Mouse (Mus musculus): ENCODE results near the gene Kansl1. TPM values are rescaled to one million over a fixed set of nuclear protein-coding genes. Genes with fewer than 3 reads are reported as not detected.

Gene Kansl1
- total and polyA plus RNA-seq, 3 experiments = 31.7 to 143 (median 100) TPM

- no peaks in the 10 kb centered on the region for H3K9me3 ChIP-seq (replicated peaks)
- ATAC-seq (ENCODE audit: extremely low read depth, insufficient number of reproducible peaks, low FRiP score, poor library complexity, severe bottlenecking) (no peak), DNase-seq (ENCODE audit: low spot score) (no peak)
- peaks cover 8% of the 10 kb centered on the region for H3K36me3 ChIP-seq (replicated peaks)
- TF ChIP-seq TAL1 (conservative IDR thresholded peaks at IDR 0.05; ENCODE audit: low read depth, low read length) (no peak), POLR2AphosphoS5 (IDR thresholded peaks at IDR 0.05; ENCODE audit: insufficient replicate concordance, low read depth, low read length) (no peak), GATA1 (IDR thresholded peaks at IDR 0.05; ENCODE audit: borderline replicate concordance, low read length) (no peak), CTCF (IDR thresholded peaks at IDR 0.05; ENCODE audit: low read depth, low read length) (no peak), GATA2 (IDR thresholded peaks at IDR 0.05; ENCODE audit: borderline replicate concordance, low read depth, low read length) (no peak)
- H3K4me3 ChIP-seq (ENCODE audit: low read depth, low read length) = peak overlapping the region; percentile 13; the same call in 1 of the 2 replicates
- peaks cover 49% of the 10 kb centered on the region for H3K4me1 ChIP-seq (ENCODE audit: insufficient read depth, low read depth, low read length)
- H3K27me3 ChIP-seq (ENCODE audit: insufficient read depth, low read length) = no peaks in the 10 kb centered on the region
These were observed 32.2 kb downstream of the Kansl1 start for GRCm38 (mm10) chr11:104436394-104436954.

GRCm38 (mm10) chr11:104435753-104436152 lies 32.9 kb downstream of the Kansl1 start:
- ATAC-seq (ENCODE audit: extremely low read depth, insufficient number of reproducible peaks, low FRiP score, poor library complexity, severe bottlenecking) = peak; percentile 74
- Histone ChIP-seq H3K9me3 (replicated peaks) (no peaks in the 10 kb centered on the region), H3K36me3 (replicated peaks) (peaks cover 9% of the 10 kb centered on the region), H3K4me1 (ENCODE audit: insufficient read depth, low read depth, low read length) (peaks cover 53% of the 10 kb centered on the region), H3K4me3 (ENCODE audit: low read depth, low read length) (no peak overlapping the region; the same call in 1 of the 2 replicates), H3K27me3 (ENCODE audit: insufficient read depth, low read length) (no peaks in the 10 kb centered on the region)
- DNase-seq (ENCODE audit: low spot score) = no peak
- TF ChIP-seq TAL1 (conservative IDR thresholded peaks at IDR 0.05; ENCODE audit: low read depth, low read length) = peak; percentile 66
- TF ChIP-seq GATA2 (IDR thresholded peaks at IDR 0.05; ENCODE audit: borderline replicate concordance, low read depth, low read length) = no peak

GRCm38 (mm10) chr11:104435141-104435540 lies 33.5 kb downstream of the Kansl1 start:
- Histone ChIP-seq H3K9me3 (replicated peaks) (no peaks in the 10 kb centered on the region), H3K4me1 (ENCODE audit: insufficient read depth, low read depth, low read length) (peaks cover 57% of the 10 kb centered on the region), H3K36me3 (replicated peaks) (peaks cover 15% of the 10 kb centered on the region), H3K27me3 (ENCODE audit: insufficient read depth, low read length) (no peaks in the 10 kb centered on the region), H3K4me3 (ENCODE audit: low read depth, low read length) (no peak overlapping the region)
- no peak for DNase-seq (ENCODE audit: low spot score)
- ATAC-seq (ENCODE audit: extremely low read depth, insufficient number of reproducible peaks, low FRiP score, poor library complexity, severe bottlenecking) = no peak
- TF ChIP-seq POLR2AphosphoS5 (IDR thresholded peaks at IDR 0.05; ENCODE audit: insufficient replicate concordance, low read depth, low read length) (no peak), TAL1 (conservative IDR thresholded peaks at IDR 0.05; ENCODE audit: low read depth, low read length) (no peak), GATA2 (IDR thresholded peaks at IDR 0.05; ENCODE audit: borderline replicate concordance, low read depth, low read length) (no peak), CTCF (IDR thresholded peaks at IDR 0.05; ENCODE audit: low read depth, low read length) (no peak), GATA1 (IDR thresholded peaks at IDR 0.05; ENCODE audit: borderline replicate concordance, low read length) (no peak)

GRCm38 (mm10) chr11:104432251-104432650 lies 36.4 kb downstream of the Kansl1 start:
- Histone ChIP-seq H3K9me3 (replicated peaks) (no peaks in the 10 kb centered on the region), H3K4me3 (ENCODE audit: low read depth, low read length) (no peak overlapping the region), H3K4me1 (ENCODE audit: insufficient read depth, low read depth, low read length) (peaks cover 54% of the 10 kb centered on the region), H3K27me3 (ENCODE audit: insufficient read depth, low read length) (no peaks in the 10 kb centered on the region), H3K36me3 (replicated peaks) (peaks cover 25% of the 10 kb centered on the region)
- no peak for TF ChIP-seq POLR2AphosphoS5 (IDR thresholded peaks at IDR 0.05; ENCODE audit: insufficient replicate concordance, low read depth, low read length)
- TF ChIP-seq TAL1 (conservative IDR thresholded peaks at IDR 0.05; ENCODE audit: low read depth, low read length) = no peak
- TF ChIP-seq GATA2 (IDR thresholded peaks at IDR 0.05; ENCODE audit: borderline replicate concordance, low read depth, low read length) = no peak
- TF ChIP-seq CTCF (IDR thresholded peaks at IDR 0.05; ENCODE audit: low read depth, low read length) = no peak
- TF ChIP-seq GATA1 (IDR thresholded peaks at IDR 0.05; ENCODE audit: borderline replicate concordance, low read length) = no peak
- DNase-seq (ENCODE audit: low spot score) (no peak), ATAC-seq (ENCODE audit: extremely low read depth, insufficient number of reproducible peaks, low FRiP score, poor library complexity, severe bottlenecking) (no peak)

- H3K9me3 ChIP-seq (replicated peaks) = no peaks in the 10 kb centered on the region
- no peak for TF ChIP-seq CTCF (IDR thresholded peaks at IDR 0.05; ENCODE audit: low read depth, low read length)
- no peak for TF ChIP-seq GATA2 (IDR thresholded peaks at IDR 0.05; ENCODE audit: borderline replicate concordance, low read depth, low read length)
- no peak for TF ChIP-seq POLR2AphosphoS5 (IDR thresholded peaks at IDR 0.05; ENCODE audit: insufficient replicate concordance, low read depth, low read length)
- TF ChIP-seq GATA1 (IDR thresholded peaks at IDR 0.05; ENCODE audit: borderline replicate concordance, low read length) = no peak
- no peak for TF ChIP-seq TAL1 (conservative IDR thresholded peaks at IDR 0.05; ENCODE audit: low read depth, low read length)
- peaks cover 27% of the 10 kb centered on the region for H3K36me3 ChIP-seq (replicated peaks)
- H3K4me1 ChIP-seq (ENCODE audit: insufficient read depth, low read depth, low read length) = peaks cover 54% of the 10 kb centered on the region
- no peak for DNase-seq (ENCODE audit: low spot score)
- ATAC-seq (ENCODE audit: extremely low read depth, insufficient number of reproducible peaks, low FRiP score, poor library complexity, severe bottlenecking) = no peak
- H3K4me3 ChIP-seq (ENCODE audit: low read depth, low read length) = no peak overlapping the region
- no peaks in the 10 kb centered on the region for H3K27me3 ChIP-seq (ENCODE audit: insufficient read depth, low read length)
These were observed 36.9 kb downstream of the Kansl1 start for GRCm38 (mm10) chr11:104431807-104432206.

- Histone ChIP-seq H3K4me3 (ENCODE audit: low read depth, low read length) (no peak overlapping the region; the same call in 1 of the 2 replicates), H3K9me3 (replicated peaks) (no peaks in the 10 kb centered on the region), H3K4me1 (ENCODE audit: insufficient read depth, low read depth, low read length) (peaks cover 50% of the 10 kb centered on the region), H3K27me3 (ENCODE audit: insufficient read depth, low read length) (no peaks in the 10 kb centered on the region), H3K36me3 (replicated peaks) (peaks cover 53% of the 10 kb centered on the region)
- ATAC-seq (ENCODE audit: extremely low read depth, insufficient number of reproducible peaks, low FRiP score, poor library complexity, severe bottlenecking) (peak; percentile 28; the same call in 1 of the 2 replicates), DNase-seq (ENCODE audit: low spot score) (no peak)
- no peak for TF ChIP-seq TAL1 (conservative IDR thresholded peaks at IDR 0.05; ENCODE audit: low read depth, low read length)
- no peak for TF ChIP-seq GATA1 (IDR thresholded peaks at IDR 0.05; ENCODE audit: borderline replicate concordance, low read length)
- TF ChIP-seq POLR2AphosphoS5 (IDR thresholded peaks at IDR 0.05; ENCODE audit: insufficient replicate concordance, low read depth, low read length) = no peak
- TF ChIP-seq CTCF (IDR thresholded peaks at IDR 0.05; ENCODE audit: low read depth, low read length) = no peak
- TF ChIP-seq GATA2 (IDR thresholded peaks at IDR 0.05; ENCODE audit: borderline replicate concordance, low read depth, low read length) = no peak
These were observed 43.8 kb downstream of the Kansl1 start for GRCm38 (mm10) chr11:104424727-104425416.
